Mouse (Mus musculus) megakaryocyte, embryonic 14.5 days (primary cell): Measurements from ENCODE around the gene Fam167b.

Experiments used
- FLI1 ChIP-seq: IDR thresholded peaks from 2 replicates; pipeline ENCODE4 v1.6.1; 2012; ENCODE audit warnings: low read length, inconsistent platforms, mixed read lengths
- GATA1 ChIP-seq: IDR thresholded peaks from 3 replicates; pipeline ENCODE4 v1.6.1; 2012; ENCODE audit warnings: mixed read lengths, low read length, inconsistent platforms, borderline replicate concordance

GRCm38 (mm10) chr4:129622803-129623535 lies 44.6 kb upstream of the Fam167b start:
- TF ChIP-seq GATA1 (no peak), FLI1 (no peak)
